Mouse (Mus musculus) layer of hippocampus, adult 9-11 months (tissue): ENCODE measurements around the gene Gpc3.
"Not testable (repeated sequence)": the region's sequence is repeated elsewhere in the genome, so short reads cannot be mapped to it uniquely, and the experiment has no call there.

ENCODE experiments used
- DNase-seq: peaks from one replicate; pipeline ENCODE4 v3.0.0; 2022

The Gpc3 gene

GRCm38 (mm10) chrX:52273016-52273415 lies 340.7 kb downstream of the Gpc3 start:
- DNase-seq: no peak

- DNase-seq: no peak
Measured at GRCm38 (mm10) chrX:52261991-52262390, 351.8 kb downstream of the Gpc3 start.

GRCm38 (mm10) chrX:52261546-52261945 lies 352.2 kb downstream of the Gpc3 start:
- DNase-seq: no peak

GRCm38 (mm10) chrX:52259771-52260170 lies 354.0 kb downstream of the Gpc3 start:
- DNase-seq: not testable (repeated sequence)

GRCm38 (mm10) chrX:52254526-52254925 lies 359.2 kb downstream of the Gpc3 start:
- DNase-seq: no peak

GRCm38 (mm10) chrX:52245694-52246297 lies 368.0 kb downstream of the Gpc3 start:
- no peak for DNase-seq

GRCm38 (mm10) chrX:52237470-52237869 lies 376.3 kb downstream of the Gpc3 start:
- DNase-seq: no peak

GRCm38 (mm10) chrX:52231984-52232383 lies 381.8 kb downstream of the Gpc3 start:
- DNase-seq: no peak

- DNase-seq: no peak
Measured at GRCm38 (mm10) chrX:52230711-52231110, 383.0 kb downstream of the Gpc3 start.
